Mouse (Mus musculus) spleen, adult 18-20 months (tissue): ENCODE data around the gene Ddx39b.
"Not testable (repeated sequence)": the region's sequence is repeated elsewhere in the genome, so short reads cannot be mapped to it uniquely, and the experiment has no call there.

Experiments
- DNase-seq, 2 experiments: peaks; one replicate each; pipeline ENCODE4 v3.0.0; 2022; ENCODE audit warnings: mixed read lengths in 2 of 2

The Ddx39b gene

DNA sequence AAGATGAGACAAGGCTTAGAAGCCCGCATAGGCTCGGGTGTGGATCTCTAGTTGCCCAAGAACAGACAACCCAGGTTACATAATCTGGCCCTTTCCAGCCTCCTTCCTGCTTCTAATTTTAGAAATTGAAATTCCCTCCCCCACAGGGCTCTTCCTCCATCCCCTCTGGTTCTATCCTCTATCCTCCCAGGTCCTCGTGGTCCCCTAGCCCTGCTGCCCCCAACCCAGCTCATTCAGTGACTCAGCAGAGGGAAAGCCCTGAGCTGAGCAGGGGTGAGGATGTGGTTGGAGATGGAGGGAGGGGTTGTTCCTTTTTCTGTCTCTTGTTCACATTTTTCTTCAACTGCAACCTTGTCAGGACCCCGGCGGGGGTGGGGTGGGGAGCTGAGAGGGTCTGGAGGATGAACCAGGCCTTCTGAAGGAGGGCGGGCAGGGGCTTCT is 21.9 kb upstream of the Ddx39b start:
- DNase-seq: peak in 1 of 2 experiments; percentile 51

DNA sequence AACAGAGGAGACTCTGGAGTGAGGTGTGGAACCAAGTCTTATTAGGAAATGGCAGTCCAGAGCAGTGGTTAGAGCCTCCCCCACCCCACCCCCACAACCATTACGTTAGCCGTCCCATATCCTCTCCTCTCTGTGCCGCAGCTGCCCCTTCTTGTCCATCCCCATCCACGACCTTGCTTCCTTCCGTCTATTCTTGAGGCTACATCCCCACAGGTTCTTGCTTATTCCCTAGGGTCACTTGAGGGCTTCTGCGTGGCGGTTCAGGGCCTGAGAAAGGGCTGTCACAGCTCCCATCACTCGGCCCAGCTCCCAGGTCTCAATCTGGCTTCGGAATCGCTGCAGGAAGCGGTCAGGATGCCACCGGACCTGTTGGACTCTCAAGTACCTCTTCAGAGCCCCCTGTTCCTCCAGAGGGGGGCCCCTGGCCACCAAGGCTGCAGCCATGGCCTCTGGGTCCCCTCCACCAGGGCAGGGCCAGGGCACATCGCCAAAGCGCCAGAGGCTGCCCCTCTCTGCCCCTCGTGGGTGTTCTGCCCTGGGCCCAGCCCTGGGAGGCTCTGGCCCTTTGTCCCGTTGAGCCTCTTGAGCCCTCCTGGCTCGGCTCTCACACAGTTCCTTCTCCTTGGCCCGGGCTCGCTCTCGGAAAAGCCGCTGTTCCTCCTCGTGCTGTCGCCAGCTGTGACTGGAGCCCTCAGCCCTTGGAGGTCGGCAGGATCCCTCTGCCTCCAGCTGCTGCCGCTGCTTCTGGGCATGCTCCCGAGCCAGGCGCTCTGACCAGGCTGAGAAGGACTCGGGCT is 21.2 kb upstream of the Ddx39b start, which contains the start of gene Gm16181:
Gene Gm16181 (plus strand): TSS at position 679 of the 797 bp plus-strand sequence.
- DNase-seq: no peak

DNA sequence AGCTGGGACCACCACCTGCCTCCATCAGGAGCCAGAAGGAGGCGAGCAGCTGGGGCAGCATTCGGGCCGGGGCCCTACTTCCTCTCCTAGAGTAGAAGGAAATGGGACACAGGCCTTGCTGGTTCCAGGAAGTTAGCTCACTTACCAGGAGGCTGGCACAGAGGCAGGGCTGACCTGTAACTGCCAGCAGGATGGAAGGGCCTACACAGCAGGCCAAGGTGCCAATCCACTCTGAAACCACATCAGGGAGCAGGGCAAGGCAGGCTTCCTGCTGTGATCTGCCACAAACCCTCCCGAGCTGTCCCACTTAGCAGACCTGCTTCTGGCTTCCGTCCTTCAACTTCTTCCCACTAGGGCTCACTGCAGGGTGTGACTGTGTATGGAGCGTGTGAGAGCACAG is 19.2 kb upstream of the Ddx39b start:
- DNase-seq: no peak

DNA sequence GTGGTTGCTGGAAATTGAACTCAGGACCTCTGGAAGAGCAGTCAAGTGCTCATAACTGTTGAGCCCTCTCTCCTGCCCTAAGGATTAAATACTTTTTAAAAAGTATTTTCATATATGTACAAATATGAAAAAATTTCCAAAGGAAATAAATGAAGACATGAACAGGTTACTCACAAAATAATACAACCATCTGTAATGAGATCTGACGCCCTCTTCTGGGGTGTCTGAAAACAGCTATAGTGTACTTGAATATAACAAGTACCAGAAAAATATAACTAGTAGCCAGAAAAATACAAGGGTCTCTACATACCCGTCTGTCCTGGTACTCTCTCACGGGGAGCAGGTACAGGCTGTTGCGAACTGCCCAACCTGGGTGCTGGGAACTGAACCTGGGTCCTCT is 16.9 kb upstream of the Ddx39b start:
- DNase-seq: no peak

DNA sequence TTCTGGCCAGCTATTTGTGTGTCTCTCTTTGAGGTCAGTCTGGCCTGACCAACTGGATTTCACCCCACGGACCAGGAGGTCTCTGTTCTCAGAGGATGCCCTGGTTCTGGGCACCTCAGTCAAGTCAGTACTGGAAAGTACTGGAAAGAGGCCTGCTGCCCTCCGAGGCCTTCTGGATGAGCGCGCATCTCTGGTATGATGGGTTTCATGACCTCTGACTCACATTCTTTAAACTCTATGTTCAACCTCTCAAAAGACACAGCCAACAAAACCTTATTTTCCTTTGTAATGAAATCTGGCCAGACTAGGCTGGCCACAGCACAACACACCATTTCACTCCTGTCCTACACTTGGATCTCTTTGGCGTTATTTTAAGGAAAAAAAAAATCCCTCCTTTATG is 16.1 kb upstream of the Ddx39b start:
- DNase-seq: no peak

DNA sequence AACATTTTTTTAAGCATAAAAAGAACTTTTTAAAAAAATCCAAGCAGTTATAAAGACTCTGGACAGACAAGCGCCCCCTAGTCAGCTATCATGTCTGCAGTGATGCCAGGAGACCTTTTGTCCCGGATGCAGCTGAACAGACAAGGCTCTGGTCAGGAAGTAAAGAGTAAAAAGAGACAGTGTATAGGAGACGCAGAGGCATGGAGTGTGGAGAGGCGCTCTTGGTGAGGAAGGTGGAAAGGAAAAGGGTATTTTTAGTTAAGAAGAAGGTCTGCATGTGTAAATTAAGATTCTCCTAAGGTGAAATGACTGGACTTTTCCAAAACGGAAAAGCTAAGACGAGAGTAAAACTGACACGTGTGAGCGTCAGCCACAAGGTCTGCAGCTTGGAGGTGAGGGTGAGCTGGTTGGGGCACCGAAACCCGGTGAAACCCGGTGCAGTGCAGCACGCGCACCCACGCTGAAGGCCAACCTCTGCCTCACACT is 14.9 kb upstream of the Ddx39b start:
- DNase-seq: no peak

- DNase-seq: no peak
These were observed 10.5 kb upstream of the Ddx39b start for GRCm38 (mm10) chr17:35231022-35231421.

- peak; percentile 76 to 91 for DNase-seq
These were observed 9.5 kb upstream of the Ddx39b start for GRCm38 (mm10) chr17:35232043-35232442.

- DNase-seq: no peak
These were observed 8.9 kb upstream of the Ddx39b start for GRCm38 (mm10) chr17:35232659-35233058.

DNA sequence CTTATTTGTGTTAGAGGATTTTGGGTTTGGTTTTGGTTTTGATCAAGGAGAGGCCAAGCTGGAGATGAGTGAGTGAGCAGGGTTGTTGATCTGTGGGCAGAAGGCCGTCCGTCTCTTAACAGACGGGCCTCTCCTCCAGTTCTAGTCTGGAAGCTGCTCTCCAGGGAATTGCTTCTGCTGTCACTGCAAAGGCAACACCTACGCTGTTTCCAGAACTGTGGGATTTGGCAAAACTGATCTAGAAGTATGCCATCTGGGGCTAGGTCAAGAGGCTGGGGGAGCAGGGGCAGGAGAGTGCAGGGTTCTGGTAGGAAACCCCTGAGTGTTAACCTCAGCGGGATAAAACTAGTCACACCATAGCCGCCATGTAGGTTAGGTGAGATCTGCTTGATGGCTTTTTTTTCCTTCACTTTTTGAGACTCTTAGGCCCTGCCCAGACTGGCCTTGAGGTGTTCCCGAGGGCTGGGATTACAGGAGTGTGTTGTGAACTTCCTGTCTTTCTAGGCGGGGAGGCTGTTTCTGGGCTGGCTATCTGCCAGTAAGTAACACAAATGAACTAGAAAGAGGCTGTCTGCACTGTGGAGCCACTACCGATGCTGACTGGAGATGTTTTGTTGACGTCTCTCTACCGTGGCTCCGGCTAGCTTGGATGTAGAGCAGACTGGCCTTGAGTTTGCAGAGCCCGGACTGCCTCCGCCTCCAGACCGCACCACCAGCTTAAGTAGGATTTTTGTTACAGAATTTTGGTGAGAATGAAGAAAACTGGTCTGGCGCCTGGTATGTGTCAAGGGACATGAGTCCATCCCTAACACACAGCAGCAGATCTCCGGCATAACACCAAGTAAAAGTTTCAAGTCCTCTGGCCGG is 8.2 kb upstream of the Ddx39b start, which contains the start of gene Atp6v1g2:
Gene Atp6v1g2 (plus strand): TSS at position 547 of the 867 bp plus-strand sequence.
- DNase-seq: no peak

DNA sequence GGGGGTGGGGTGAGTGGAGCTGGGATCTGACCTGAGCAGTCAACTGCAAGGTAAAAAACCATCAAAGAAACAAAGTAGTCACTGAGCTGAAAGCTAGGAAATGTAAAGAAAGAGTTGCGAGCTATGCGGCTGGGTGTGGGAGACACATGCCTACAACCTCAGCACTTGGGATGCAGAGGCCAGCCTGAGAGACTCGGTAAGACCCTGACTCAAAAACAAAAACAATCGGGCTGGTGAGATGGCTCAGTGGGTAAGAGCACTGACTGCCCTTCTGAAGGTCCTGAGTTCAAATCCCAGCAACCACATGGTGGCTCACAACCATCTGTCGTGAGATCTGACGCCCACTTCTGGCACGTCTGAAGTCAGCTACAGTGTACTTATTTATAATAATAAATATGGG is 7.5 kb upstream of the Ddx39b start:
- not testable (repeated sequence) for DNase-seq

- DNase-seq: peak; percentile 47 to 50
These were observed 6.6 kb upstream of the Ddx39b start for GRCm38 (mm10) chr17:35234903-35235302.

DNA sequence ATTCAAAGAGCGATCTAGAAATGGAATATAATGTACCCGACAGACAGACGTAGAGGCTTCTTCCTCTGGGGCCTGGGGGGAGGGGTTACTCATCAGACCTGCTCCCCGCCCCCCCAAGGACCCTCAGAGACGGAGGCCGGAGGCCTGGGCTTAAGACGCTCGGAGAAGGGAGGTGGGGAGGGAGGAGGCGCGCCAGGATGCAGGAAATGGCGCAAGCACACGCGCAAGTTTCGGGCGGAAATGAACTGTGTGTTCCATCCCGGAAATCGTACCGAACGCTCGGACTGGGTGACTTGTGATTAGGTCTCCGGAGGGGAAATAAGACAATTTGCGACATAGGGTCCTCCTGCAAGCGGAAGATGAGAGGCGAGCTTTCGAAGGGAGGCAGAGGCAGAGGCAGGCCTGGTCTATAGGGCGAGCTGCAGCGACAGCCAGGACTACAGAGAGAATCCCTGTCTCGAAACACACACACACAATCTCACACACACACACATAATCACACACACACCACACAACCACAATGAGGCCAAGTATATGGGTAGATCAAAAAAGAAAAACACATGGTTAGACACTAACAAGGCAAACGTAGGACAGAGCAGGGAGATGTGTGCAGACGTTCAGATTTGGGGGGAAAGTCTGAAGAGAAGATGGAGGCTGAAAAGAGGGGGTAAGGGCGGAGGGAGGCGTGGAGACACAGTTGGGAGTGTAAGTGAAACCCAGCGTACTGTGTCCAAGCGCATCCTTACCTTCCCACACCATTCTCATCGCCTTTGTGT is 5.7 kb upstream of the Ddx39b start, which contains the start of gene Nfkbil1:
Gene Nfkbil1 (minus strand): TSS at position 179 of the 776 bp plus-strand sequence.
- DNase-seq: peak; percentile 78 to 85

GRCm38 (mm10) chr17:35236390-35236746 is 5.2 kb upstream of the Ddx39b start:
- peak; percentile 94 to 99 for DNase-seq

GRCm38 (mm10) chr17:35236996-35237395 is 4.5 kb upstream of the Ddx39b start:
- DNase-seq: no peak

- no peak for DNase-seq
These were observed 4.0 kb upstream of the Ddx39b start for GRCm38 (mm10) chr17:35237504-35237903.

- DNase-seq: no peak
These were observed 1.8 kb upstream of the Ddx39b start for GRCm38 (mm10) chr17:35239700-35240099.

DNA sequence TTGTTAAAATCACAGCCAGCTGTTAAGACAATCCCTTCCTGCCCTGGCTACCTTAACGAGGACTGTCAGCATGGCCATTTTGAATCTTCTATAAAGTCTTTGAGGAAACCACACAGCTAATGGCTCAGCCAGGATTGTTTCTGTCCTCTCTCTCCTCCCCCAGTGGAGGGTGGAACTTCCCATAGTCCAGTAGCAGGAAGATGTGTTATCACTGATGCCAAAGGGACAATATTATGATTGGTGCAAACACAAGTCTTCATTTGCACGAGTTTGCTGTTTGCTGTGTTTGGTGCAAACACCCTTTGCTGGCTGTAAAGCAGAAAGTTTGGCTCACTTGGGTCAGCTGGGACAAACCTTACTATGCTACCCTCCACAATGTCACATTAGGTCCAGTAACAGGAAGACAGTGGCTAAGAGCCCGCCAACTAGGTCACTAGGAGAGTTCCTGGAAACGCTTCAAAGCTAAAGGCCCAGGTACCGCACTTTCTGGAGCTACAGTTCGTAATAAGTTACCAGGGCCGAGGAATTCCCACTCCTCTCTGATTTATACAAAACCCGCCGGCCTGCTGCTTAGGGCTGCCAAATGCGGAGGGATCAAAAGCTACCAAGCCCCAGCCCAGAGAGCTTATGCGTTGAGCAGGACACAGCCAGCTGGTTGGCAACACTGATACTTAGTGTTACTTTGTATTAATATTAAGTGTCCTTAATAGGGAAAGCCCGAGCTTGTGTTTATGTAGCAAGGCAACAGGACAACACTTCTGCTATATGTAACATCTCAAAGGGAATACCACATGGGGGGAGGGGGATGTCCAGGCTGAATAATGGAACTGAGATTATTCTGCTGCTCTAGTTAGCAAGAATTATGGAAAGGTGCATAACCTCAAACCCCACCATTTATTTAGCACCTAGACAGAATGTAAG is 902 bp upstream of the Ddx39b start:
- no peak for DNase-seq

GRCm38 (mm10) chr17:35242015-35242941 is 732 bp downstream of the Ddx39b start:
- DNase-seq: peak; percentile 49 to 50

- no peak for DNase-seq
These were observed 1.5 kb downstream of the Ddx39b start for GRCm38 (mm10) chr17:35243086-35243485.
